Mouse (Mus musculus) erythroblast, embryonic 14.5 days (primary cell): ENCODE measurements around the gene Cd2bp2.

Source experiments
- GATA1 ChIP-seq: IDR thresholded peaks from 2 replicates; pipeline ENCODE4 v1.6.1; 2012; ENCODE audit warnings: low read length, inconsistent platforms, mixed read lengths
- TAL1 ChIP-seq: IDR thresholded peaks from 3 replicates; pipeline ENCODE4 v1.6.1; 2012; ENCODE audit warnings: low read length, inconsistent platforms, mixed read lengths

DNA sequence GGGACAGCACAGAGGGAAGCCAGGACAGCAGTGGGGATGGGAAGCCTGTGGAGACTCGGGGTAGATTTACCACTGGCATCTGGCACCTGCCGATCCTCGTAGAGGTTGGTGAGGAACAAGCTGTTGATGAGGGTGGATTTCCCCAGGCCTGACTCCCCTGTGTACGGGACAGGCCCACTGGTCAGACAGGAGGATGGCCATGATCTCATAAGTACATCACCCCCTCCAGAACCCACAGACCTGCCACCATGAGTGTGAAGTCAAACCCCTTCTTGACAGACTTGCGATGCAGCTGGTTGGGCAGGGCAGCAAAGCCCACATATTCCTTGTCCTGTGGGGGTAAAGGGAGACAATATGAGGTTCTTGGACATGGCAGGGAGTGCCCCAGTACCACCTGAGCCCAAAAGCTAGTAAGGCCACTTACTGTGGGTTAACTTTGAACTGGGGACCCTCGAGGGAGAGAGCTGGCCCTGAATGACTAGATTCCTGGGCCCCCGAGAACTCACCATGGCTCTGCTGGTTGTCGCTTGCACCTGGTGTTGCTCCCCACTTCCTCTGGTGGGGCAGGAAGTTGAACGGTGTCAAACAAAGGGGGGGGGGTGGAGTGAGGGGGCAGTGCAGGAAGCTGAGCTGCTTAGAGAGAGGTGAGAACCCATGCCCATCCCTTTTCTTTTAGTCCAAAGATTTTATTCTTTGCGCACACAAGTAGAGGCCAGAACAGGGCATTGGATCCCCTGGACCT lies 22.2 kb upstream of the Cd2bp2 start:
- TF ChIP-seq GATA1 (no peak), TAL1 (no peak)
